Mouse (Mus musculus) layer of hippocampus, postnatal 14 days (tissue): ENCODE results near the gene Paf1. TPM values are rescaled to one million over a fixed set of nuclear protein-coding genes. Genes with fewer than 3 reads are reported as not detected.
A peak's percentile ranks its signal among the peaks of the same experiment; 100 is the strongest.

Experiments
- DNase-seq, 2 experiments: peaks; one replicate each; pipeline ENCODE4 v3.0.0; 2021 to 2022; ENCODE audit warnings: low spot score in 2 of 2, mixed read lengths in 1 of 2
- total RNA-seq, 2 experiments: library from RNA; stranded (reverse); gene quantifications; 2 replicates each; pipeline ENCODE4 v1.2.3; 2021

Gene Paf1
- total RNA-seq, 2 experiments from 2014 or later = 73.5 to 74.2 TPM

DNA sequence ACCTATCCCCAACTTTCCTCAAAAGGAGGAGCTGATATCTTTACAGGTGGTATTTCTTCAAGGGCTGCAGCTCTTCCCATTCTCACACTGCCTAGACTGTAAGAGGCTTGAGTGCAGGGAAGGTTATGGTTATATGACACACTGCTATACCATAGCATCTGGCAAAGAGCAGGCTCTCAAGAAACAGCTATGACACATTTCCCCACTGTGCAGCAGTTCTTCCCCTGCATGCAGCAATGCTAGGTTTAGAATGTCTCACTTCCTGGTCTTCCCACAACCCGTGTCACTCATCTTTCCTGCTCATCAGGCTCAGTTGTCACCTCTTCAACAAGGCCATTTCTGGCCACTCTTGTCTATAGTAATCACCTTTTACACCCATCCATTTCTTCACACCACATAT lies 37.8 kb downstream of the Paf1 start:
- DNase-seq = no peak

GRCm38 (mm10) chr7:28432252-28432651 lies 39.5 kb downstream of the Paf1 start:
- DNase-seq = no peak

GRCm38 (mm10) chr7:28435660-28436259 lies 43.0 kb downstream of the Paf1 start:
- DNase-seq = peak in 1 of 2 experiments; percentile 13

DNA sequence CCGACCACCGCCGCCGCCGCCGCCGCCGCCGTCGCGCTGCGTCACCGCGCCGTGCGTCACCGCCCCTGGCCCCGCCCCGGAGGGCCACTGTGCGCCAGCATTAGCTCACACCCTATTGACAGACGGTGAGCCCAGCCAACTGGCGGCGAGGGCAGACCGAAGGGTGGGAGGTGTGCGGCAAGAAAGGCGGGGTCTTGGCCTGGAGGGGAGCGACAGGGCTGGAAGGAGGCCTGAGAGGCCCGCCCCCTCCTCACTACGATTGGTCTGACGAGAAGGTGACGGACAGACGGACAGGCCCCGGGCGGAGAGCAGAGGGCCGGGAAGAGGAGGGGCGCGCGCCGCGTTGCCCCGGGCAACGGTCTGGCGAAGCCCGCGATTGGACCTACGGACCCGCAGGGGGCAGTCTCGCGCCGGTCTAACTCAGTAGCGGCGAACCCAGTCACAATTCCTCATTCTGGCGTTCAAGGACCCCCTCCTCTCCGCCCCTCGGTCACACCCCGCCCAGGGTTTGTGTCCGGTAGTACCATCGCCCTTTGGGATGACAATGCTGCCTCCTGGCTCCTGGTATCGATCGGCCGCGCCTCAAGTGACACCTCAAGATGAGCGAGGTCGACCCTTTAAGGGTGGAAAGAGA lies 43.6 kb downstream of the Paf1 start:
- DNase-seq = peak; percentile 100

DNA sequence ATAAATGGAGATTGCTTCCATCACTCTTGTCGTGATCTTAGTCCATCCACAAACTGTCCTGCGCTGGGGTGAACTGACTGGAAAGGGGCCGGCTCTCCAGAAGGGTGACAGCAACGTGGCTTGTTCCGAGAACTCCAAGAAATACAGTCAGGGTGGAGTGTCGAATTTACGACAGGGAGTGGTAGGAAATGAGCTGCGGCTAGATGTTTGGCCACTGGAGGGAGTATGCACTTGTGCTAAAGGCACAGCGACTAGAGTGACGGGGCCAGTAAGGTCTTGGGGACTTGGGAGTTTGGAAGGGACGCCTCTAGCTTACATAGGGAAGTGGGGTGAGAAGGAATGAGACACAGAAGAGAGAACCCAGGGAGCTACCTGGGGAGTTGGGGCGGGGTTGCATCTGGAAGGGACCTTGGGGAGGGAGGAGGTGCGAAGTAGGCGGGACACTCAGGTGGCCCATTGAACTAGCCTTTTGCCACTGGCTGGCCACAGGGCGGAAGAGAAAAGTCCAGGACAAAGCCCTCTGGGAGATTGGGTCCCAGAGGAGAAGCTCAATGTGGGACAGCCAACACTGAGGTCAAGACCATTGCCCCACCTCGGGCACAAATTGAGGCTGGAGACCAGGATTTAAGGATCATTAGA lies 44.3 kb downstream of the Paf1 start, which contains the start of gene Gmfg:
Gene Gmfg (plus strand): TSS at position 516 of the 639 bp plus-strand sequence.
- peak; percentile 82 to 88 for DNase-seq

- DNase-seq = no peak
Measured at GRCm38 (mm10) chr7:28437964-28438363, 45.2 kb downstream of the Paf1 start.

DNA sequence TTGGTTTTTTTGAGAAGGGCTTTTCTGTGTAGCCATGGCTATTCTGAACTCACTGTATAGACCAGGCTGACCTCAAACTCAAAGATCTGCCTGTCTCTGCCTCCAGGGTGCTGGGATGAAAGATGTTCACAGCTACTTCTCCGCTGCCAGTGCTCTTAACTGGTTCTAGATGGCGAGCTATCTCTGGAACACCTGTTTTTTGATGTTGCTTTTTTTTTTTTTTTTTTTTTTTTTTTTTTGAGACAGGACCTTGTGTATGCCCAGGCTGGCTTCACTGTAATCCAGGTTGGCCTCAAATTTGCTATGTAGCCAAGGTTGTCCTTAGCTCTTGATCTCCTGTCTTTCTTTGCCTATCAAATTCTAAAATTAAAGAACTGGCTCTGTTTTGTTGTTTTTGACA lies 46.0 kb downstream of the Paf1 start:
- no peak for DNase-seq

DNA sequence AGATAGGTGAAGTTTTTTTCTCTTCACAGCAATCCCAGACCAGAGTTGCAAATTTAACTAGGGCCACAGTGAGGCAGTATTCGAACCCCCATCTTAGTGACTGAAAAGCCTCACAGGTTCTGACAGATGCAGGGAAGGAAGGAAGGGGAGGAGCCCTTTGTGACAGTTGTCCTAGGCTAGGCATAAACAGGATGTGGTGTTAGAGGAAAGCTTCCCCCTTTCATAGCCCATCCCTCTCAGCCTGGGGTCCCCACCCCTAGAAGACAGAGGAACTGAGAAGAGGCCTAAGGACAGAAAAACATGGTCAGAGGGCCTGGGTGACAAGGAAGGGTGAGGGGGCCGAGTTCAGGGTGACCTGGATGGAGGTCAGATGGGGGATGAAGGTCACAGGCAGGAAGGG lies 48.0 kb downstream of the Paf1 start:
- no peak for DNase-seq

- DNase-seq = no peak
Measured at GRCm38 (mm10) chr7:28441776-28442485, 49.2 kb downstream of the Paf1 start.

DNA sequence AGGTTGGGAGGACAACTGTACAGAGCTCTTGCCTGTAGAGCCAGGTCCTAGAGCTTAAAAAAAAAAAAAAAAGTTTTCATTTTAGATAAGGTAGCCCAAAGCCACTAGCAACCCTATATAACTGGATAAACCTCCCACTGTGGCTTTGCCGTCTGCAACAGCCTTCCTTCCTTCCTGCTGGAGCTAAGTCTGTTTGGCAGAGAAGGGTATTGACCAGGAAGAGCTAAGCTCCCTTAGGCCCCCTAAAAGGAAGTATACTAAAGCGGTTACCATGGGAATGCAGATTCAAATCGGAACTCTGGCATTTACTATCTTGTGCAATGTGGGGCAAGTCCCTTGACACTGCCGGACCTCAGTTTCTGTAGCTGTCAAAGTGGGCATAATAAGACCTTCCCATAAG lies 49.9 kb downstream of the Paf1 start:
- no peak for DNase-seq

DNA sequence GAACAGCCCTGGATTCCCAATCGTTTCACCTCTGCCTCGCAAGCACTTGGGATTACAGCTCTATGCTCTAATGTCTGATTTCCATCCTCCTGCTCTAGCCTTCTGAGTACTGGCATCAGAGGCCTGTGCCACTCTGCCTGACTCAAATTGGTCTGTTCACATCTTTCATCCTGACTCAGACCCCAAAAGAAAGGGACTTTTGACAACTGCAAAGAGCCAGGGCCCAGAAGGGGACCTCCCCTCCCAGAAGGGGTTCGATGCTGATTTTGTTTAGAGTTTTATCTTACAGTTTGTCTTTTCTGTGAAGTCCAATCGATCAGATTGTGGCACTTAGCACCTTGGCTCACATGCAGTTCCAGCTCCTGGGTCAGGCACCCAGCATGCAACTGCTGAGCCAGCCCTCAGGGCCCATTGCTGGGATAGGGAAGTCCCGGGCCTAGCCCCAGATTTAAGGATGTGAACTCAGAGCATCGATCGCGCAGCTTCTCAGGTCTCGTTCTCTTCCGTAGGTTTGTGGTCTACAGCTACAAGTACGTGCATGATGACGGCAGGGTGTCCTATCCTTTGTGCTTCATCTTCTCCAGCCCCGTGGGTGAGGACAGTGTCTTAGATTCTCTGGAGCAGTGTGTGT lies 51.7 kb downstream of the Paf1 start:
- no peak for DNase-seq

DNA sequence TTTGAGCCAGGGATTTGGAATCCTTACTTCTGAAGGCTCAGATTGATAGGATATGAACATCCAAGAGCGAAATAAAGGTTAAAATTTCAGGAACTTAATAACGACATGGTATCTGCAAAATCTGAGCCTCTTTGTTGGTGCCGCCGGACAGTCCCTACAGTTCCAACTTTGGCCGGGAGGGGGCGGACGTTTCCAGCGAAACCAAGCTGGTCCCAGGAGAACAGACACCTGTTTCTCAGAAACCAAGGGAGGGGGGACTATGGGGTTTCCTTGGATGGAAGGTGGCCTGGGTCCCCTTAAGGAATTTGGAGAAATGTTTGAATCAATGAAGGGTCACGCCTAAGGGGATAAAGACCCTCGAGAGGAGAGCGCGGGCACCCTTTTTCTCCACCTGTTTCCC lies 53.7 kb downstream of the Paf1 start:
- peak; percentile 83 for DNase-seq

- DNase-seq = no peak
Measured at GRCm38 (mm10) chr7:28447101-28447830, 54.5 kb downstream of the Paf1 start.

DNA sequence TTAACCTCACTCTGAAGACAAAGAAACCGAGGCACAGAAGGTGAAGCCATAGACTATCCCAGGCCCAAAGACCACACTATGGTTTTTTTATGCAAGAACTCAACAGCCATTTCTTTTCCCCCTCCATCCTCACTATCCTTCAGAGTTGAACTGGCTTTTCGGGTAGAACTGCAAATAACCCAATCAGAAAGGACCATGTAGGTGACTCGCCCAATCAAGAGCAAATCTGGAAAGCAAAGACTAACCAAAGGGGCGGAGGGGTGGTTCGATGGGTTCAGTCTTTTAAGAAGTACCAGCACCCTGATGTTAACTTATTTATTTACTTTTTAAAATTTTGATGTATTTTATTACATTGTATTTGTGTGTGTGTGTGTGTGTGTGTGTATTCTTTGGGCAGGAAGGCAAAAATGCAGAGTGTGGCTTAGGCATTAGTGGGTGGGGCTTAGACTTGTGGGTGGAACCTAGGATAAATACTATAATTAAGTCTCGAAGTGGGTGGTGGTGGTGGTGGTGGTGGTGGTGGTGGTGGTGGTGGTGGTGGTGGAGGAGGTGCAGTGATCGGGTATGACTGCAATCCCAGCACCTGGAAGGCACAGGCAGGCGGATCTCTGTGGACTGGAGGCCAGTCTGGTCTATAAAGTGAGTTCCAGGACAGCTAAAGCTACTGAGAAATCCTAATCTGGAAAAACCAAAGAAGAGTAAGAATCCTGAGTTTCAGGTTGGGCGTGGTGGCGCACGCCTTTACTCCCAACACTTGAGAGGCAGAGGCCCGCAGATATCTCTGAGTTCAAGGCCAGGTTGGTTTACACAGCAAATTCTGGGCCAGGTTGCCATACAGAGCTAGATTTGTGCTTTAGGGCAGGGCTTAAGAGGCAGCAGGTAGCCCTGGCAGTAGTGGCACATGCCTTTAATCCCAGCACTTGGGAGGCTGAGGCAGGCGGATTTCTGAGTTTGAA lies 55.4 kb downstream of the Paf1 start:
- no peak for DNase-seq

Other genes starting within 250 kb of the Paf1 start
- gene Fbl, start 223.2 kb upstream of the Paf1 start, total RNA-seq = 10 to 100 TPM; 53.0 to 58.7 TPM
- gene Dyrk1b, start 213.5 kb upstream of the Paf1 start, total RNA-seq = 10 to 100 TPM; 37.5 to 43.5 TPM
- gene Eid2, start 125.1 kb upstream of the Paf1 start, total RNA-seq = 10 to 100 TPM; 65.7 to 66.1 TPM
- 10 to 100 TPM; 40.5 to 41.4 TPM for gene Eid2b, start 115.2 kb upstream of the Paf1 start, total RNA-seq
- 1 to 10 TPM; 2.4 to 3.0 TPM for gene Selenov, start 101.8 kb upstream of the Paf1 start, total RNA-seq
- 1 to 10 TPM; 4.9 to 5.1 TPM for gene Dll3, start 90.7 kb upstream of the Paf1 start, total RNA-seq
- 10 to 100 TPM; 40.1 to 44.8 TPM for gene Timm50, start 80.9 kb upstream of the Paf1 start, total RNA-seq
- 100 to 1,000 TPM; 109 TPM for gene Supt5, start 54.2 kb upstream of the Paf1 start, total RNA-seq
- gene Rps16, start 42.3 kb upstream of the Paf1 start, total RNA-seq = 100 to 1,000 TPM; 464 to 499 TPM
- 10 to 100 TPM; 11.6 to 12.3 TPM for gene Plekhg2, start 20.4 kb upstream of the Paf1 start, total RNA-seq
- 1 to 10 TPM; 3.6 to 3.9 TPM for gene Zfp36, start 12.7 kb upstream of the Paf1 start, total RNA-seq
- gene Med29, start 243 bp upstream of the Paf1 start, total RNA-seq = 10 to 100 TPM; 19.3 to 20.1 TPM
- gene Gmfg, start 44.5 kb downstream of the Paf1 start, total RNA-seq = 1 to 10 TPM; 3.2 to 3.8 TPM
- gene Lrfn1, start 59.0 kb downstream of the Paf1 start, total RNA-seq = 10 to 100 TPM; 80.1 to 83.1 TPM
- gene Ifnl2, start 117.5 kb downstream of the Paf1 start, total RNA-seq = not detected
- not detected for gene Ifnl3, start 129.9 kb downstream of the Paf1 start, total RNA-seq
- not detected for gene Sycn, start 147.9 kb downstream of the Paf1 start, total RNA-seq
- gene Nccrp1, start 154.3 kb downstream of the Paf1 start, total RNA-seq = under 1 TPM; 0.33 to 0.62 TPM
- 10 to 100 TPM; 69.5 to 71.6 TPM for gene Samd4b, start 205.2 kb downstream of the Paf1 start, total RNA-seq
- gene Pak4, start 205.2 kb downstream of the Paf1 start, total RNA-seq = 10 to 100 TPM; 11.6 to 14.6 TPM
- gene Acp7, start 238.4 kb downstream of the Paf1 start, total RNA-seq = 1 to 10 TPM; 1.0 to 1.9 TPM